Mouse (Mus musculus) embryonic facial prominence, embryonic 15.5 days (tissue): ENCODE results near the gene Trim8. TPM values are rescaled to one million over a fixed set of nuclear protein-coding genes. Genes with fewer than 3 reads are reported as not detected.

ENCODE experiments used
- ATAC-seq: fragments of 200-750 bp; cut with Nextera tagmentation; 2 replicates; pipeline ENCODE4 v1.8.0; 2017; ENCODE audit warnings: low read depth, moderate TSS enrichment; ENCODE audit not compliant: insufficient number of reproducible peaks, low FRiP score, low TSS enrichment
- H3K27ac ChIP-seq: fragments of 300-500 bp; sonication (generic); replicated peaks from 2 replicates; pipeline ENCODE4 v1.5.1; 2015; ENCODE audit warnings: mild to moderate bottlenecking, inconsistent platforms
- H3K27me3 ChIP-seq: fragments of 300-500 bp; sonication (generic); 2 replicates; pipeline ENCODE4 v1.6.1; 2015; ENCODE audit warnings: inconsistent platforms
- H3K36me3 ChIP-seq: fragments of 300-500 bp; sonication (generic); 2 replicates; pipeline ENCODE4 v1.6.1; 2015; ENCODE audit warnings: mild to moderate bottlenecking, inconsistent platforms
- H3K4me1 ChIP-seq: fragments of 300-500 bp; sonication (generic); 2 replicates; pipeline ENCODE4 v1.6.1; 2015; ENCODE audit warnings: inconsistent platforms
- H3K4me2 ChIP-seq: fragments of 300-500 bp; sonication (generic); replicated peaks from 2 replicates; pipeline ENCODE4 v1.6.1; 2015; ENCODE audit warnings: mild to moderate bottlenecking, inconsistent platforms
- H3K4me3 ChIP-seq: fragments of 300-500 bp; sonication (generic); replicated peaks from 2 replicates; pipeline ENCODE4 v1.5.1; 2015; ENCODE audit warnings: mild to moderate bottlenecking, inconsistent platforms
- H3K9ac ChIP-seq: fragments of 300-500 bp; sonication (generic); 2 replicates; pipeline ENCODE4 v1.6.1; 2015; ENCODE audit warnings: inconsistent platforms
- H3K9me3 ChIP-seq: fragments of 300-500 bp; sonication (generic); replicated peaks from 2 replicates; pipeline ENCODE4 v1.6.1; 2016; ENCODE audit warnings: inconsistent platforms
- WGBS: fragments of 180-500 bp; shearing (Covaris S2); methylation state at CpG from one replicate; pipeline ENCODE4 v1.1.7; 2015; 5-methylcytosine and 5-hydroxymethylcytosine counted together
- polyA plus RNA-seq: library from polyadenylated mRNA; unstranded; fragments of >200 nt; fragmentation: Nextera tagmentation; extraction: Ambion mirVana; gene quantifications from 2 replicates; pipeline ENCODE4 v1.2.1, GENCODE M21; 2015

Trim8 gene
- polyA plus RNA-seq, 1 experiment from 2014 or later: 21.7 TPM

DNA sequence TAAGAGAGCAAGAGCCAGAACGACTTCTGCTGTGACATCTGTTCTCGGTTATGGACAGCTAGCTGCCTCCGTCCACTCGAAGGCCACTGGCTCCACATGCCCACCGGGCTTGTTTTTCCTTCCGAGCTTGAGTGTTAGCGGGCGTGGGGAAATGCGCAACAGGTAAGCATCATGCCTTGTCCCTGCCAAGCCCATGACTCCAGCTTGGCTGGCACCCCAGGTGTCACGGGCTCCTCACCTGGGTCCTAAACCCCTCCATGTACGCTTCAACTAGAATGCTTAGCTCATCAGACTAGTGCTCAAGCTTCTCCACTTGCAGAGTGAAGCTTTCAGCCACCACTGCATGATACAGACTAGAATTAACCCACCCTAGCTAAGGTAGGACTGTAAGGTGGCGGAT, 57.1 kb downstream of the Trim8 start:
- Histone ChIP-seq H3K4me3 (no peak overlapping the region), H3K27ac (no peak overlapping the region), H3K9me3 (no peaks in the 10 kb centered on the region), H3K9ac (no peak overlapping the region), H3K27me3 (no peaks in the 10 kb centered on the region), H3K4me1 (peaks cover 13% of the 10 kb centered on the region; the same call in 1 of the 2 replicates), H3K4me2 (no peak overlapping the region), H3K36me3 (peaks cover 25% of the 10 kb centered on the region)
- 60% methylated on average over 12 of the region's 12 CpGs for WGBS
- ATAC-seq: no peak

DNA sequence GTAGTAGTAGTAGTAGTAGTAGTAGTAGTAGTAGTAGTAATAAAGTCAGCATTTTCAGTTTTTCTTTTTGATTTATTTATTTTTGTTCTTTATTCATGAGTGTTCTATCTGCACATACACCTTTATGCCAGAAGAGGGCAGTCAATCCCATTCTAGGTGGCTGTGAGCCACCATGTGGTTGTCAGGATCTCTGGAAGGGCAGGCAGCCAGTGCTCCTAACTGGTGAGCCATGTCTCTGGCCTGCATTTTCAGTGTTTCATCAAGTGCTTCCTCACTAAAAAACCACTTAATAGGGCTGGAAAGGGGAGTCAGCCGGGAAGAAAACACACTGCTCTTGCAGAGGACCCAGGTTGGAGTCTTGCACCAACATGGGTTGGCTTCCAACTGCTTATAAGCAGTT, 60.6 kb downstream of the Trim8 start:
- H3K36me3 ChIP-seq: peaks cover 7% of the 10 kb centered on the region
- no peak overlapping the region for H3K27ac ChIP-seq
- no peak for ATAC-seq
- no peak overlapping the region for H3K4me3 ChIP-seq
- WGBS: 20% methylated on average over 1 of the region's 1 CpGs
- H3K4me1 ChIP-seq: 0 out of 2 replicates have a peak, but pooled peaks cover 11% of the 10 kb centered on the region
- H3K4me2 ChIP-seq: no peak overlapping the region
- H3K9ac ChIP-seq: no peak overlapping the region
- no peaks in the 10 kb centered on the region for H3K27me3 ChIP-seq
- H3K9me3 ChIP-seq: no peaks in the 10 kb centered on the region

DNA sequence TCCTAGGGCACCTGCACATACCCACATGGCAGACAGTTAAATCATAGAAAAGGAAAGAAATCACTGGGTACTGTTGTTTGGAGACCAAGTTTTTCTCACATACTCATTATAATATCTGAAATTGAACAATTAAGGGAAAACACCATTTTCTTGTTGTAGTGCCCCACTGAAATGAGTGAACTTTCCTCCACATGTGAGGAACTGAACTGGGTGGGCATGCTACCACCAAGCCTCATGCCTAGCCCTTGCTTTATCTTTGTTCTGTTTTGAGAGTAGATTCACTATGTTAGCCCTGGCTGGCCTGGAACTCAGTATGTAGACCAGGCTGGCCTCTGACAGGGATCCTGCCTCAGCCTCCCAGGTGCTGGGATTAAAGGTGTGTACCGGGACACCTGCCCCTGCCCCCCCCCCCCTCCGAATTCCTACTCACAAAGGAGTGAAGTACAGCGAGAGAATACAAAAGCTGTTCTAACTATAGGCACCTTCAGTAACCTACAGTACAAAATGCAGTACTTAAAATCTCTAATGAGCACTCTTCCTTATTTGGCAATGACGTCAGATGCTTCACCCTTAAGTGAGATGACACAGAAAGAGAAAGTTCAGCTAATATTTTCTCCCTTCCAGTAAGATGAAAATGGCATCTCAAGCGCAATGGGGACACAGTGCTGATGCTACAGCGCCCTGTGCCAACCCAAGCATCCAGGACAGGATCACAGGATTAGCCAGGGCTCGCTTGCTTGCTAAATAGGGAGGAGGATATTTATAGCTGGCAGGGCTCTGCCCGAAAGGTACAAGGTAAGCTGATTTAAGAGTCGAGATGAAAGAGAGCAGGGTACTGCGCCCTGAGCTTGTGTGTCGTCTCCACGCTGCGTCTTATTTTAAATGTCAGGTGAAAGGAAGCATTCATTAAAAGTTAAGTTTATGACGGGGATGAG, 61.3 kb downstream of the Trim8 start:
- 0 out of 2 replicates have a peak, but pooled peaks cover 11% of the 10 kb centered on the region for H3K4me1 ChIP-seq
- H3K36me3 ChIP-seq: peaks cover 3% of the 10 kb centered on the region
- H3K27me3 ChIP-seq: no peaks in the 10 kb centered on the region
- H3K27ac ChIP-seq: no peak overlapping the region
- no peak overlapping the region for H3K9ac ChIP-seq
- no peaks in the 10 kb centered on the region for H3K9me3 ChIP-seq
- H3K4me3 ChIP-seq: no peak overlapping the region
- ATAC-seq: no peak
- 83% methylated on average over 14 of the region's 14 CpGs for WGBS
- H3K4me2 ChIP-seq: no peak overlapping the region

DNA sequence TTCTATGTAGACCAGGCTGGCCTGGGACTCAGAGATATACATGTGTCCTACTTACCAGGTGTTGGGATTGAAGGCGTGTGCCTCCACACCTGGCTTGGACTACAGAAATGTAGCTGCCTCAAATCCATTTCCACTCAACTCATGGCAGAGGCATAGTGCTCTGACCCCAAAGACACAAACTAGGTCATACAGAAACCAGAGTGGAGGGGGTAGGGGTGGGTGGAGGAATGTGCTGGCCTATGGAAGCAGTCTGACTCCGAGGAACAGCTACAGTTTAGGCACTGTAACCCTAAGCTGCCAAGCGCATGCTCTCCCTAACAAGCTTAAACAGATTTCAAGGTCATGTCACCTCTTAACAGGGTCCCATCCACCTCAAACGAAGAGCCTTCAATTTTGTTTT, 62.1 kb downstream of the Trim8 start:
- 82% methylated on average over 4 of the region's 4 CpGs for WGBS
- ATAC-seq: no peak

DNA sequence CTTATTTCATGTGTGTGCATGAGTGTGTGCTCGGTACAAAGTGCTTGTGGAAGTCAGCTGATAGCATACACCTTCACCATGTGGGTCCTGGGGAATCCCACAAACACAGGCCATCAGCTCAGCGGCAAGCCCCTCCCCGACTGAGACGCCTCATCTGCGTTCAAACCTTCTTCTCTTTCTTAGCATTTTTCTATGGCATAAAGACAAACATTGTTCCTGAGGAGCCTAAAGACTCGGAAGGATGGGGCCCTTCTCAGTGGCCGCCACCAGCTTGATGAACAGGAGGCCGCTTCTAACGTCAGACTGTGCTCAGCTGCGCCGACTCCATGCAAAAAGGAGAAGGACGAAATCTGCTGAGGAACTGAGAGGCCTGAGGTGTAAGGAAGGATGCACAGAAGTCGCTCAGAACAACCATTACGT, 62.6 kb downstream of the Trim8 start:
- no peak overlapping the region for H3K4me3 ChIP-seq
- H3K9ac ChIP-seq: no peak overlapping the region
- H3K36me3 ChIP-seq: no peaks in the 10 kb centered on the region; the same call in 1 of the 2 replicates
- 80% methylated on average over 14 of the region's 14 CpGs for WGBS
- no peak overlapping the region for H3K27ac ChIP-seq
- no peaks in the 10 kb centered on the region for H3K9me3 ChIP-seq
- ATAC-seq: no peak
- no peaks in the 10 kb centered on the region for H3K27me3 ChIP-seq
- H3K4me1 ChIP-seq: 0 out of 2 replicates have a peak, but pooled peaks cover 5% of the 10 kb centered on the region
- H3K4me2 ChIP-seq: no peak overlapping the region

More for the DNA sequence above, 62.1 kb downstream of the Trim8 start:
- H3K27me3 ChIP-seq: no peaks in the 10 kb centered on the region
- no peak overlapping the region for H3K27ac ChIP-seq
- H3K4me1 ChIP-seq: 0 out of 2 replicates have a peak, but pooled peaks cover 9% of the 10 kb centered on the region
- H3K4me3 ChIP-seq: no peak overlapping the region
- H3K4me2 ChIP-seq: no peak overlapping the region
- no peaks in the 10 kb centered on the region; the same call in 1 of the 2 replicates for H3K36me3 ChIP-seq
- H3K9me3 ChIP-seq: no peaks in the 10 kb centered on the region
- H3K9ac ChIP-seq: no peak overlapping the region

Other genes starting within 250 kb of the Trim8 start
- gene Nfkb2, start 197.4 kb upstream of the Trim8 start, polyA plus RNA-seq: 15.3 and 16.1 TPM in 2 replicates
- gene Psd, start 174.5 kb upstream of the Trim8 start, polyA plus RNA-seq: 9.8 and 11.0 TPM in 2 replicates
- gene Fbxl15, start 173.5 kb upstream of the Trim8 start, polyA plus RNA-seq: 16.4 TPM in 2 replicates
- gene Cuedc2, start 163.0 kb upstream of the Trim8 start, polyA plus RNA-seq: 167 and 168 TPM in 2 replicates
- 4.3 and 4.4 TPM in 2 replicates for gene Mfsd13a, start 160.6 kb upstream of the Trim8 start, polyA plus RNA-seq
- 3.5 and 5.3 TPM in 2 replicates for gene 2310034G01Rik, start 151.4 kb upstream of the Trim8 start, polyA plus RNA-seq
- 149 and 153 TPM in 2 replicates for gene Actr1a, start 106.0 kb upstream of the Trim8 start, polyA plus RNA-seq
- 36.0 and 38.4 TPM in 2 replicates for gene Sufu, start 104.8 kb upstream of the Trim8 start, polyA plus RNA-seq
- gene Arl3, start 71.5 kb downstream of the Trim8 start, polyA plus RNA-seq: 149 TPM in 2 replicates
- gene Sfxn2, start 71.7 kb downstream of the Trim8 start, polyA plus RNA-seq: 21.8 and 21.9 TPM in 2 replicates
- 50.1 and 55.2 TPM in 2 replicates for gene Wbp1l, start 97.4 kb downstream of the Trim8 start, polyA plus RNA-seq
- 1.1 and 2.3 TPM in 2 replicates for gene Cyp17a1, start 171.5 kb downstream of the Trim8 start, polyA plus RNA-seq
- 14.9 and 16.3 TPM in 2 replicates for gene Borcs7, start 188.2 kb downstream of the Trim8 start, polyA plus RNA-seq
- 25.1 TPM in 2 replicates for gene As3mt, start 205.8 kb downstream of the Trim8 start, polyA plus RNA-seq